Mouse (Mus musculus) lung, adult 2 months (tissue): ENCODE measurements around the gene Sacm1l.

ENCODE experiments used
- CTCF ChIP-seq: fragments of 200-500 bp; IDR thresholded peaks from 2 replicates; pipeline ENCODE4 v1.5.1; 2011; ENCODE audit warnings: mild to moderate bottlenecking, low read length, control low read depth; ENCODE audit not compliant: insufficient read depth
- POLR2A ChIP-seq: fragments of 200-500 bp; IDR thresholded peaks from 2 replicates; pipeline ENCODE4 v1.6.1; 2011; ENCODE audit warnings: low read depth, mild to moderate bottlenecking, control low read depth, low read length, borderline replicate concordance; ENCODE audit errors: extremely low read depth

DNA sequence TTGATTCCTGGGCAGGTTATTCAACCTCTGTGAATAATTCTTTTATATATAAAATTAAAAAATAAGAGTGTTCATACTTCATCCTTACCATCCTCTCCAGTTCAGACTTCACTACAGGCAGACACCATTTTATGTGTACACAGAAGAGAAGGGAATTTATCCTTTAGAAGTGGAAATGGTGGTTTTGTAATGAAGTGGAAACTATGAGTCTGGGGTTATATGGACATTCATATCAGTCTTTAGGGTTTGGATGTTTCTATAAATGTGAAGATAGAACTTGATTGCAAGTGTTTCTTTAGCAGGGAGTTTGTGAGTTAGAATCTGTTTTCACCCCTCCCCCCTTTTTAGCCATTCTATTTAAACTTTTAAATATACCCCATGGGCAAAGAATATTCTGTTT, 1.7 kb downstream of the Sacm1l start:
- TF ChIP-seq POLR2A (no peak), CTCF (no peak)
